Mouse (Mus musculus): ENCODE measurements at regions not wholly inside any gene's neighbourhood (a gene's known extent, or its start where the extent isn't known, plus 50 kb on each side); places are given as distances from the start of the nearest gene placed in this dataset.

DNA sequence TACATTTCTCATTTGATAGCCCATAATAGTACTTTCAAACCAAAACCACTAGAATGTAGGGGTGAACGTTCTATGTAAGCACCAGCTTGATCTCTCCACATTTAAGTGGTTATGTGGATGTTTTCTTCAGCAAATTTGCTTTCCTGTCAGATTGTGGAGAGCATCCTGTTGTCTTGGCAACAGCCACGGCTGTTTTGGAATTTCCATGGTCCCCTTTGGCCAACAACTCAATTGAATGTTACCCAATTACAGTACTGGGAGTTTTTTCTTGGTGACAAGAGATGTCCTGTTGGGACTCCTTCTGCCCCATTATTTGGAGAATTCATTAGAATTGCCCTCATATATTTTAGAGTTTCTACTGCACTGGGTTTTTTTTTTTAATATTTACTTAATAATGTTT, 503.2 kb downstream of the Ndufa4 start:
- peak; percentile 13 for DNase-seq

DNA sequence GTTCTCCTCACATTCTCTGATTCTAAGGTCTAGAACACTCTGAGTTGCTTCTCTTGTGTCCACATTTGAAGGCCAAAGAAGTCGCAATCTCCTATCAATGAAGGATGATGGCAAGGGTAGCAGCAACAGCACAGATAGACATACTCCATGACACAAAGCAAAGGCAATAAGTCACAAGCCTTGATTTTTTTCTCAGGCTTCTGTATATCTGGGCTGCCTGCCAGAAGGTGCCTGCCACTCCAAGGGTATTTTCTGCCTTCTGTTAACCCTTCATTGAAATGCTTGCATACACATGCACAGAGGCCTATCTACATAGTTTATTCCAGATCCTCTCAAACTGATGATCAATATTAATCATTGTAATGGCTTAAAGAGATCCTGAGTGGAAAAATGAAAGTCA, 548.2 kb downstream of the Ndufa4 start:
- DNase-seq: no peak

DNA sequence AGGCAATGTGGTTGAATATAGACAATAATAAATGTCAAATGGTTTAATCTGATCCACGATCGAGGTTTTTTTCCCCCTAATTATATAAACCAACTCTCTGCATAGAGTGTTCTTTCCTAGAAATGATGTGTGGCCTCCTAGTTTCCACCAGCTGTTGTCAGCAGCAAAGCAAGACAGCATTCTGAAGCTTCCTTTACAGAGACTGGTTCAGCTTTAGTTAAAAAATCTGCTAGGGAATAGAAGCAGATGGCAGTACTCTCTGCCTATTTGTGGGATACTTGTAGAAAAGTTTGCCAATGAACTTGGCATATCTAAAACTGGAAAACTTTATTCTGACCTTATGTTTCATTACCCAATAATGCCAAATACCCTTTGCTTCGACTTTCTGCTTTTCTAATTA, 553.7 kb downstream of the Ndufa4 start:
- DNase-seq: no peak

DNA sequence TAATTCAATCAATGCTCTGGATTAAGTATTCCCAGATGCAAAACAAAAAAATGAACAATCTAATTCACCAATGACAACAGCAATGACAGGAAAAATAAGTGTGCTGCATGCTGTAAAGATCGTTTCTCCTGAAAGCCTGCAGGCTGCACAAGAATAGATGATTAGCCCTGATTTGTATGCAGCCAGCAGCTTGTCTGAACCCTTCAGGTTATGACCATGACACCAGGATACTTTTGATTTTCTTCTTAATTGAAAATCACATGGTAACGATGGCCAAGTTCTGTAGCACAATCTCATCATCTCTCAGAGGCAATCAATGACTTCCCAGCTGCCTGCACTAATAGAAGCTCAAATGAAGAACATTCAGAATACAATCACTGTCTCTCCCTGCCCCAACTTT, 573.2 kb downstream of the Ndufa4 start:
- no peak for DNase-seq

DNA sequence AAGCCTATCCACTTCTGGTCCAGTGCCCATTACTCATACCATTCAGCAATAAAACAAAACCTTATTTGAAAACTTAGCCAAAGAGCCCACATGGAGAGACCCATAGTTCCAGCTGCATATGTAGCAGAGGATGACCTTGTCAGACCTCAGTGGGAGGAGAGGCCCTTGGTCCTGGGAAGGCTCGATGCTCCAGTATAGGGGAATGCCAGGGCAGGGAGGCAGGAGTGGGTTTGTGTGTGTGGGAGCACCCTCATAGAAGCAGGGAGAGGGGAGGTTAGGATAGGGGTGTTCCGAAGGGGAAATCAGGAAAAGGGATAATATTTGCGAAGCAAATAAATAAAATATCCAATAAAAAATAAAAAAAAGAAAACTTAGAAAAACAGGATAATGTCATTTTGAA, 593.6 kb downstream of the Ndufa4 start:
- DNase-seq: no peak

DNA sequence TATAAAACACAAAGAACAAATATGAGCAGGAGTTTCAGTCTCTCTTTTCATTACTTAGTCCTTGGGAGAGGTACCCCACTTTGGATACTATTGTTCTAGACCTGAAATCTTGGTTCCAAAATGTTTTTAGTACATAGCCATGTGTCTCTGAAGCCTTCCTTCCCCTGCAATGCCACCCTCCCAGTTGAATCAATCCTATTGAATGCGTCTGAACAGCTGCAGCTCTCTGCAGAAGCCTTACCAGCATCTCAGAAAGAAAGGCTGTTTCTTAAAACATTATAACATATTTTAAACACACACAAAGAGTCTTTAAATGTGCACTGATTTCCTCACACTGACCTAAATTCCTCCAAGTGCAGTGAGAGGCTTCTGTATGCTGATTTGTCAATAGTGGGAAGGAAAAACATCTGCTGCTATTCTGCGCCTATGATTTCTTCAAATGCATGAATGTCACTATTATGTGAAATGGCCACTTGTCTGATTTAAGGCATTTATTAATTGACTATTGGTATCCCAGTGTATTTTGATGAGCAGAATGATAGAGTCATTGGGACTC, 601.2 kb downstream of the Ndufa4 start:
- no peak for DNase-seq

DNA sequence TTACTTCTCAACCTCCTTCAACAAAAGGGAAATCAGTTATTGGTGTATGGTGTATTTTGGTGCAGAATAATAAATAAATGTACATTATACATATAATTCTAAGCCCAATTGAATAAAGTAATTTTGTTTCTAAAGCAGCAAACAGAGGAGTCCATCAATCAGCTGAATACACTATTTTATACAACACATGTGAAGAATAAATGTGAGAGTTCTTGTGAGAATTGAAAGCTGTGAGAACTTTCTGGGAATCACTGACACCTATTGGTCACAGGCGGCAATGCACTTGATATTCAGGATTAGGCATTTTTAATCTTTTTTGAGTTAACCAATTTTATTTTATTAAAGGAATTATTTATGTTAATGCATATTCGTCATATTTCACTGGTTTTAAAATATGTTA, 623.3 kb downstream of the Ndufa4 start:
- DNase-seq: peak; percentile 3

DNA sequence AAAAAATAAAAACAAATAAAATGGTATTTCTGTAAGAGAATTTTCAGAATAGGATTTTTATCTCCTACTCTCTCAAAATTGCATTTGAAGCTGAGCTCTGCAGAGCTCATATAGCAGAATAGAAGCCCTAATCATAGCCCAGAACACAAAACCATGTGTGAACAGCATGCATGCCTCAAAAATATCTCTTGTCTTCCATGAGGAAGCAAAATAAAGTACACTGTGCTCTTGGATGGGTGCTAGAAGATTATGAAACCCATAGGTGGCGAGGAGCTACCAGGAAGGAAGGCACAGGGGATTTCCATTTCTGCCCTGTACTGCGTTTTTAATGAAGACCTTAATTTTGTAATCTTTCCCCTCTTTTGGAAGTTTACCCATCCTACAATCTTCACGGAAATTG, 632.1 kb downstream of the Ndufa4 start:
- DNase-seq: no peak

All from cerebellum, adult 9-10 months (tissue).